Mouse (Mus musculus): ENCODE results near the gene Kcnk5.

Gene Kcnk5

DNA sequence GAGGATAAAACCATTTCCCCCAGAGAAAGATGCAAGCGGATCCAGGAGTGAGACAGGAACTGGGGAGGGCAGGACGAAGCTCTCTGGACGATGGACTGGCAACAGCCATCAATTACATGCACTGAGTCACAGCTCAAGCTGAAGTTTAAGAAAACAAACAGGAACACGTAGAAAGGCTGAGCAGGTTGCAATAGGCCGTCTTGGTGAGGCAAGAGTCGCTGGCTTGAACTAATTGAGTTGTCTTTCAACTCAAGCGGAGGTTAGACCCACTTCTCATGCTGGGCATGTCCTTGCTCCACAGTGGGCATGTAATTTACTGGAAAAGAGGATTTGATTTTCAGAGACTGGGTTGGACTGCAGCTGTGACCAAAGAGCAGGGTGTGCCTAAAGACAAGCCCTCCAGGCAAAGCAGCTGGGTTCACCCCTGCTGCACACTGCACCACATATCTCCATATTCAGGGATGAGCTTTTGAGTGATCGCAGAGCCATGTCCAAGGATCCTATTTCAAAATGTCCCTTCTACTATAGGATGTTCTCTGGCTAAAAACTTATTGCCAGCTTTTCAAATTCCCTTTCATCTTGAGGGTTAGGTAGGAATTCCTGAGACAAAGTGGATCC is 19.6 kb upstream of the Kcnk5 start:
- DNase-seq (ENCODE audit: low read depth, low spot score): no peak

DNA sequence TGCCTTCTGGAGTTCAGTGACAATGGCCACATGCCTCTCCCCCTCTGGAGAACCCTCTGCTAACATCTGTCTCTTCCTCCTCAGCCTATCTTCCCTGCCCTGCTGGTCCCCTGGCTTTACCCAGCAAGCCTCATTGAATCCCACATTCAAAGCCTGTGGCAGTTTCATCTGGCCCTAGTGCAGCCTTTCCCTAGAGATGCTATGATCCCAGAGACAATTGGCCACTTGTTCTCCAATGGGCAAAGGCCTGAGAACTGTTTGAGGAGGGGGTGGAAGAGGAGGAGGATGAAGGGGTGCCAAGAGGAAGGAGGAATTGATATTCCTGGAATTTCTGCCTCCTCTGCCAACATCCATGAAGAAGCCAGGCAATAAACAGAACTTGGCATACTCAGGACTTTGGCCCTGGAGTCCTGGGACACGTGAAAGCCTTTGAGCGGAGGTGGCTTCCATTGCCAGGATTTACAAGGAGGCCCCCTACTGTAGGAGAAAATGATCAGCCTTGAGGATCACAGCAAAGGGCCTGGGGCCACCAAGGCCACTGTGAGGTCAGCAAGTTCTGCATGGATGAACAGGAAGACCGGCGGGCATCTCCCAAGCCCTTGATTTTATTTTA is 11.6 kb upstream of the Kcnk5 start:
- DNase-seq (ENCODE audit: low read depth, low spot score): no peak

DNA sequence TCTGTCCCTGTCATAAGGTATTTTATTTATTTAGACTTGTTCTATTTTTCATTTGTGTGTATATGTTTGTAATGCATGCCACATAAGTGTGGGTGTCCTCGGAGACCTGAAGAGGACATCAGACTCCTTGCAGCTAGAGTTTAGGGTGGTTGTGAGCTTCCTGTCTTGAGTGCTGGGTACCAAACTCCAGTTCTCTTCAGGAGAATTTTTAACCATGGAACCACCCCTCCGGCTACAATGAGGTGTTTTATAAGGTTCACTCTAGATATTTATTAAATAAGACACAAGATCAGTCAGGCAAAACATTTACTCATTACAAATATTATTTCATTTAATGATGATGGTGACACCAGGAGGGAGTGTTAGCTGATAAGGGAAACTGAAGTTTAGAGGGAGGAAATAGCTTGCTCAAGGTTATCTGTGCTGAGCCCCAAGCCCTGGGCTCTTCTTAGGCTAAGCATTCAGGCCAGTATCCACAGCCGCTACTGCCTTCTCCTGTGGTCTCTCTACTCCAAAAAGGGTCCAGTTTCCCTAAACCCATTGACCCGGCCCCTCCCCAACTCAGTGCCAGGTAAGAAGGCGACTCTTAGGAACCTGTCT is 9.6 kb upstream of the Kcnk5 start:
- no peak for DNase-seq (ENCODE audit: low read depth, low spot score)

DNA sequence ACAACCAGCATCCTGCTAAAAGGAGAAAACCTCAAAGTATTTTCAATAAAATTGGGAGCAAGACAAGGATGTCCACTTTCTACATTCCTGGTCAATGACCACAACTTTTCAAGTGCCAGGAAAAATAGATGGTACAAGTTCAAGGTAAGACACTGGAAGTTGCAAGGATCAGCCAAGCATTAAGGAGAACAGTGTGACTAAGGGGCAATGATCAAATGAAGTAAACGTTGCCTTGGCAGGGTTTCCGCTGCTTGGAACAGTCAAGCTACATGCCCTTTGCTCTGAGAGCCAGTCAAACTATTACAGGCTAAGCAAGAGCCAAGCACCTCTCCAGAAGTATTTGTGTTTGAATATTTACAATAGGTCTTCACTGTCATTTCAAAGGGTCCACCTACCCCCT is 8.1 kb upstream of the Kcnk5 start:
- no peak for DNase-seq (ENCODE audit: low read depth, low spot score)

DNA sequence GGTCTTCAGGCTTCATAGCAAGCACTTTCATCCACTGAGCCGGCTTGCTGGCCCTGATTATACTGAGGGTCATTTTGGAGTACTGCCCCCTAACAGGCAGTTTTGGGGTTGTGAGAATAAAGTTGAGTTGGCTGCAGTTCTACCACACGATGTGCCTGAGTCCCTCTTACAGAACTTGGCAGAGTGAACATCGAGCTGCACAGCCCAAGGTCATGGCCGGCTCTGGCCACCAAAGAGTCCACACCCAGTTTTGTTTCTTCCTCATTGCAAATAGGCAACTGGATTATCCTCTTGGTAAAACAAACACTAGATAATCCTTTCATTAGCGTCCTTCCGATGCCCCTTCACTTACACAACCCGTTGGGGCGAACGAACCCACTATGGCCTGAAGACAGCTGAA is 3.8 kb upstream of the Kcnk5 start:
- DNase-seq (ENCODE audit: low read depth, low spot score): no peak

DNA sequence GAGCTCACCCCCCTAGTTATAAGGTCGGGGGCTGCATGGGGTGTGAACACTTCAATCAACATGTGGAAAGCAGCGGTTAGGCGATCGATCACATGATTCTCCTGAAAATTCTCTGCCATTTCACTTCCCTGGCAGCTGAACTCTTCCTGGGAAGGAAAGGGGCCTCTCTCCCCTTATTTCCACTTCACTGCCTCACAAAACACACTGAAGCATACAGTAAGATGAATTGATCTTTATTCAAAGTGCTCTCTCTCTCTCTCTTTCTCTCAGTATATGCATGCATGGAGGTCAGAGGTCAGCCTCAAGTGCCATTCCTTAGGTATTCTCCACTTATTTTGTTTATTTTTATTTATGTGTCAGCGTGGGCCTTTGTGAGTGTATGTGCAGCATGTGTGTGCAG is 2.1 kb upstream of the Kcnk5 start:
- no peak for DNase-seq (ENCODE audit: low read depth, low spot score)

DNA sequence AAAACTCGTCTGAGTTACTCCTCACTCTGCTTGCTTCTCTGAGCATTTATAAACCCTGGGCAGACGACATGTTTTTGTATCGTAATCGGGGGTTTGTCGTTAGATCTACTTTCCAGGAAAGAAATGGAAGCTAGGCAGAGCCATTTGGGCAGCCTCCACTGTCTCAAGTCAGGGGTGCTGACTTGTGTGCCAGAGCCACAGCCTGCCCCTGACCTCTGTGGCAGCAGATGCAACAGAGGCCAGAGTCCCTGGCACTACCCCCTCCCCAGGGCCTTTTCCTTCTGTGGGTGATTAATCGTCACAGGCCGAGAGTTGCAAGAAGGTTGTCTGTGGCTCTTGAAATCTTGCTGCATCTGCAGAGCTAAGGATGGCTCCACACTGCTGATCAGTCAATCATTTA is 987 bp upstream of the Kcnk5 start:
- no peak for DNase-seq (ENCODE audit: low read depth, low spot score)

DNA sequence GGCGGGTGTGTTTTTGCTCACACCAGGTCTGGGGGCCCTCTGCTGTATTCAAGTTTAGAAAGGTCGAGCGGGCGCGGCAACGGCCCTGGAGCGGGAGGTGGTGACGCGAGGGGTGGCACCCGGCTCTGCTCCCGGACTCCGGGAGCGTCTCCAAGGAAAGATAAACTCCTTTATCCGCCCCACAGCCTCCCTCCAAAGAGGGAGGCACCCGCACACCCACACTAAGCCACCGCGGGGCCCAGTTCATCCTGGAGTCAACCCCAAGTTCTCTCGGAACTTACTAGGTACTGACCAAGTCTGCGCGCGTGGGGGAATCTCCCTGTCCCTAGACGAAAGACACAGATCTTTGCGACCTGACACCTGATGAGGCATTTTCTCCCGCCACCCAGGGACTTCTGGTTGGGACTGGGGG is 852 bp downstream of the Kcnk5 start:
- peak; percentile 40 for DNase-seq (ENCODE audit: low read depth, low spot score)

DNA sequence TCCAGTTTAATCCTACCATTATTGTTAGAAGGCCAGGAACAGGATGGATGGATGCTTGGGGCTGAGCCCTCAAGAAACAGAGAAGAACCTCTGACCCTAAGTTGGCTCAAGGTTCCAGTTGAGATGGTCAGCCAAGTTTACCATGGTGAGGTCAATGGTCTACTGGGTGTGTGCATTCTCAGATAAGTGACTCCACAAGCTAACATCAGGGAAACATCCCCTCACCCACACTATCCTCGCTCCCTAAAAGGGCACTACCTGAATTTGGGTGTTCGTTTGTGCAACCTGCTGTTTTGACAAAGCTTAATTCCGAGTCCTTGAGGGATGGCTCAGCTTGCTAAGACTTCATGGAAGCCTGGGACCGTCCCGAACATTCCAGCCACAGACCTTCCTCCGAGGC is 1.3 kb downstream of the Kcnk5 start:
- no peak for DNase-seq (ENCODE audit: low read depth, low spot score)

DNA sequence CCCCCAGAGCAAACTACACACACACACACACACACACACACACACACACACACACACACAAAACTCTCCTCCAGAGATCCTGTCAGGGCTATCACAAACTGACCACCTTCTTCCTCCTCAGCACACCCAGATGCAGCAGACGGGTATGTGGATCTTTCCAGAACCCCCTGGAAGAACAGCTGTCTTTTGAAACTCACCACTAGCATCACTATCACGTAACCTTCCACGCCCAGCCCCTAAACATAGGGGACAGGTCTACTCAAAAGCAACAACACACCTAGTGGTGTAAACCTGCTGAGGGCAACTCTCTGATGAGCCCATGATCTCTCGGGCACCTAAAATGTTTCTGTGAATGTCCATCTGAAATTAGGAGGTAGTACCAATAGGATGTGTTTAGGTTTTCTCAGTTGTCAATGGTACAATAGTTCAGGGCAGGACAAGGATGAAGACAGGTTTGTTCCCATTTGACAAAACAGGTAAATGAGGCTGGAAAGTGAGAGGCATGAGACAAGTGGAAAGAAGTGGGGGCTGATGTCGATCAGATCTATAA is 1.8 kb downstream of the Kcnk5 start:
- DNase-seq (ENCODE audit: low read depth, low spot score): no peak

DNA sequence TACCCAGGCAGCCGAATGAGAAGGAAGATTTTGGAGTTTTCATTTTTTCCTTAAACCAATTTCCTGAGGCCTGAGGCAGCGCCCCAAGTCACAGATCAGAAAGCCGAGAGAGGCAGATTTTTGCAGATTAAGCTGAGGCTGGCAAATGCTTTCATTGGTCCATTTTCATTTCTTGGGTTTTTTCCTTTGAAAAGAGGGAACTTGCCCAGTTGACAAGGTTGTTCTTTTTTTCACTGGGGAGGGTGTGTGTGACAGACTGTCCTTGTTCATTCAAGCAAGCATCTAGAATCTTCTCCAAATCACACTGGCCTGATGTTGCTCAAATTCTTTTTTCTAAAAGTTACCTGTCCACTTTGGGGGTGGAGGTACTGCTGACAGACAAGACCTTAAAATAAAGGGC is 2.5 kb downstream of the Kcnk5 start:
- DNase-seq (ENCODE audit: low read depth, low spot score): no peak

DNA sequence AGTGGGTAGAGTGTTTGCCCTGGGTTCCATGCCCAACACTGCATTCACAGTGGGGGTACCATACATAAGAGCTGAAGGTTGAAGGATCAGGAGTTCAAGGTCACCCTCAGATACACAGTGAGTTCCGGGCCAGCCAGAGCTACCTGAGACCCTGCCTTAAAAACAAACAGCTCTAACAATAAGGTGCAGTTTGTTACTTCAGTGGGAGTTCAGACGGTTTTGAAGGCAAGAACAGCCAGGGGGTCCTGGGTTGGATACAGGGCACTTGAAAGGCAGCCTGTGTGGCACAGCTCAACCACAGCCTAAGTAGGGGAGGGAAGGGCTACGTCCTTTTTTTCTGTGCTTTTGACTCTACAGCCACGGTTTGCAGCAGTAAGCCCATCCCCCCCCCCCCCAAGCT is 3.0 kb downstream of the Kcnk5 start:
- DNase-seq (ENCODE audit: low read depth, low spot score): peak; percentile 49

DNA sequence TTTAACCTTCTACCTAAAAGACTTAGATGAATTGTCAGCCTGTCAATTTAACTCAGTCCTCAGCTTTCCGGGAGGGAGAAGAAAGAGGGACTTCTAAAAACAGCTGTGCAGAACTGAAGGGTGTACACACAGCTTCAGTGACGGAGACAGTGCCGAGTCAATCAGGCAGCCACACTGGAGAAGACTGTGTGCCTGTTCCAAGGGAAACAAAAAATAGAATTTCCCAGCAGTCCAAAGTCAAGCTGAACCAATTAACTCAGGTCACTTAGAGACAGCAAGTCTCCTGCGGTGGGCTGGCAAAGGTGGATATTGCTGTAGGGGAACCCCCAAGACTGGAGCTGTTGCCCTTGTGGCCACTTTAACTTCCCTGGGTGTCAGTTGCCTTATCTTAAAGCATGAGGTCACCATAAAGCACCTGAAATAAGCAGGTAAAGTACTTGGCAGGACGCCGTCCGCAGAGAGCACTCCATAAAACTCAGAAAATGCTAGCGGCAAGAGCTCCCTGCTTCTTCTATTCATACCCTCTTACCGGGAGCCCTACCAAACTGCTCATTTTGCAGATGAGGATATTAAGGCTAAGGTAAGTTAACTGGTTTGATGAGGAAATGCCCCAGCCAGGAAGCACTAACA is 4.0 kb downstream of the Kcnk5 start:
- DNase-seq (ENCODE audit: low read depth, low spot score): no peak

DNA sequence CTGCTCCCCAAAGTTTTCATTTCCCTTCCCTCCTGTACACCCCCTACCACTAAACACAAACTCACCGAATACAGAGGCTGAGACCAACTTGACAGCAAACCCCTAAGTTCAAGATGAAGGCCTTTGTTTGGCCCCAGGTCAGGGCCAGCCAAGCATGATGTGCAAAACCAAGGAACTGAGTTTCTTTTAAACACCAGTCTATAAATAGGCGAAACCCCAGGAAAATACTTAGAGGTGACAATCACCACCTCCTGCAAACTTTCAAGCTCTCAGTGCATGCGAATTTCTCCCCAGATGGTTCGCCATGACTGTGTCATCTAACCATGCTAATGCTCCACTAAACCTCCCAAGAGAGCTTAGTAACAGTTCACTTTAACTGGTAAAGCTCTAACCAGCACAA is 5.9 kb downstream of the Kcnk5 start:
- DNase-seq (ENCODE audit: low read depth, low spot score): no peak

DNA sequence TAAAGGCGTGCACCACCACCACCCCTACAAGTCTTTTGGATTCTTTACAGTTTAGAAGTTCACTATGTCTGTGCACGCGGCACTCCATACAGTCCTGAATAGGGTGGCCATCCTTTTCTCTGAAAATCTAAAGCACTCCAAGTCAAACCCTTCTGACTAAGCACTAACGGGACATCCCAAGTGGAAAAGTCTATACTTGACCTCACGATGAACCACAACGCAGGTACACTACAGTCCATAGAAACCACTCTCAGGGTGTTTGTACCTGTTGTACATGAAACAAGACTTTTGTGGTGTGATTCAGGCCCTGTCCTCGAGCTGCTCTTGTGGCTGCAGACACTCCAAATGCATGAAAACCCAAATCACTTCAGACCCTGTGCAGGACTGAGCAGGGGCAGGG is 6.5 kb downstream of the Kcnk5 start:
- no peak for DNase-seq (ENCODE audit: low read depth, low spot score)

DNA sequence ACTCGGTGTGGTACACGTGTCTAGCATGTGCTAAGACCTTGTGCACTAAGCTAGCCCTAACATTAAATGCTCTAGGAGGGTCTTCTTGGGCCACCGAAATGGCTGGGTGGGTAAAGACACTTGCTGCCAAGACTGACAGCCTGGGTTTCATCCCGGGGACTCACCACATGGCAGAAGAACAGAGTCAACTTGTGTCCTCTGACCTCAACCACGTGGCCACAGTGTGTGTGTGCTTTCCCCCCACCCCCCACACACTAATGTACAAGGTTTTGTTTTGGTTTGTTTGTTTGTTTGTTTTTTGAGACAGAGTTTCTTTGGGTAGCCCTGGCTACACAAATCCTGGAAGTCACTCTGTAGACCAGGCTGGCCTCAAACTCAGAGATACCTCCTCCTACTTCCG is 6.9 kb downstream of the Kcnk5 start:
- no peak for DNase-seq (ENCODE audit: low read depth, low spot score)

DNA sequence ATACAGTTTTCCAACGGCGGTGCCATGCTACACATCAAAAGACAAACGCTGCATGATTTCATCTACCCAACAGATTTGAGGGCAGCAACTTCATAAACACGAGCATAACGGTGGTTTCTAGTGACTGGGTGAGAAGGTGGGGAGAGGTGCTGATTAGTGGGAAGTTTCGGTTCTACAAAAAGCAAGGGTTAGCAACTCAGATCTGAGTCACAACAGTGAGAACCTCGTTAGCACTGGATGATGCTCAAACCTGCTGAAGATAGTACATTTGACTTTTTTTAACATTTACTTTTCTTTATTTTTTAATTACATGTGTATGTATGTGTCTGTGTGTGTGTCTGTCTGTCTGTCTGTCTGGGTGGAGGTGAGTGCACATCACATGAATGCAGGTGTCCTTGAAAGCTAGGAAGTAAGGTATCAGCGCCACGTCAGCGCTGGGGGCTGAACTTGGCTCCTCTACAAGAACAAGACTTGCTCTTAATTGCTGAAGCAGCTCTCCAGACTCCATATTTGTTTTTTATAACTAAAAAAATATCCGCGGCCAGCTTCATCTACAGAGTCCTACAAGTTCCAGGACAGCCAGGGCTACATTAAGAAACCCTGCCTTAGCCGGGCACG is 7.6 kb downstream of the Kcnk5 start:
- DNase-seq (ENCODE audit: low read depth, low spot score): no peak

DNA sequence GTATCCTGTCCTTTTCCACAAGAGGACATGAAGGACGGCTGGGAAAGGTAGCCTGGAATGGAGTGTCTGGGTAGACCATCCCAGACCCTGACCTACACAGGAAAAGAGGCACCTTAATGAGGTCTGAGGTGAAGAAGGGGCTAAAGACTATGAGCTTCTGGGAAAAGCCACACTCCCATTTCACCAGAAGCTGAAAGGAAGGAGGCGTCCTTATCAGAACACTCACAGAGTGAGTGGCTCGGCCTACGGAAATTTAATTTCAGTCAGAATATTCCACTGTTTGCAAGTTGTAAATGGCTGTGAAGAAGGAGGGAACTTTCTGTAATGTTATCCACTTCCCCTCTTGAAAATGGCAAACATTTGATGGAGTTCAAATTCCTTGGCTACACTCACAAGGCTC is 8.7 kb downstream of the Kcnk5 start:
- no peak for DNase-seq (ENCODE audit: low read depth, low spot score)

DNA sequence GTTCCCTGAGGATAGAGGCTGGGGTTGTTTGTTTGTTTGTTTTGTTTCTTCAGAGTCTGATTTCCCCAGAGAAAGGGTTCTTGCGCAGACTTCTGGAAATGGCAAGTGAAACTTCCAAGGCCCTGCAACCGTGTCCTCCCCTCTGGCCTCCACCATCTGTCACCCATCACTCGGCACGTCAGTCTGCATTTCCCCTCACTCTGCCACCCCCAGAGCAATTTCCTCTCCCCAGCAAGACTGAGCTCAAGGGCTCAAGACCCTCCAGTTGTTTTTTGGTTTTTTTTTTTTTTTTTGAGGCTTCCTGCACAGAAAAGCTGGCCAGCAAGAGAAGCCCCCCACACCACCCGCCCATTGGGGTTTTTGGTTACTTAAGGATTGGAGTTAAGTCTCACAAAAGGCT is 9.1 kb downstream of the Kcnk5 start:
- DNase-seq (ENCODE audit: low read depth, low spot score): no peak

DNA sequence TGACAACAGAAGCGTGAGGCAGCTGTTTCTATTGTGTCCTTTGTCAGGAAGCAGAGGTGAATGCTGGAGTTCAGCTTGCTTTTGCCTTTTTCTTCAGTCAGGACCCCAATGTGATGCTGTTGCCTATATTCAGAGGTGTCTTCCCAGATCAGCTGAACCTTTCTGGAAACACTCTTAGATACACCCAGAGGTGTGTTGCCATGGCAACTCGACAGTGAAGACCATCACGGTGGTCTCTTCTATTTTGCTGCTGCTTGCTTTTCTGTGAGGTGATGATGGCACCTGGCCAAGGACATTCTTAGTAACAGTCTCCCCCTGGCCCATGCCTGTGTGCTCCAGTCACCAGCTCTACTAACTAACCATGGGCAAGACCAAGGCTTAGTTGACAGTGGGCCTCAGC is 9.8 kb downstream of the Kcnk5 start:
- DNase-seq (ENCODE audit: low read depth, low spot score): no peak

DNA sequence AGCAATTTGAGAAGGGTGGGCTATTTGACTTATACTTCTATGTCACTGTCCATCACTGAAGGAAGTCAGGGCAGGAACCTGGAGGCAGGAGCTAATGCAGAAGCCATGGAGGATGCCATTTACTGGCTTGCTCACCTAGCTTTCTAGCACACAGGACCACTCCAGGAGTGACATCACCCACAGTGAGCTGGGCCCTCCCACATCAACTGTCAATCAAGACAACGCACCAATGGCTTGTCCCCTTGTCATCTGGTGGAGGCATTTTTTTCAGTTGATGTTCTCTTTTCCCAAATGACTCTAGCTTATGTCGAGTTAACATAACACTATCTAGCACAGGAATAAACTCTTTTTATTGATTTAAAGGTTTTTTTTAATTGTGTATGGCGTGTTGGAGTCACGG is 12.4 kb downstream of the Kcnk5 start:
- DNase-seq (ENCODE audit: low read depth, low spot score): peak; percentile 33

DNA sequence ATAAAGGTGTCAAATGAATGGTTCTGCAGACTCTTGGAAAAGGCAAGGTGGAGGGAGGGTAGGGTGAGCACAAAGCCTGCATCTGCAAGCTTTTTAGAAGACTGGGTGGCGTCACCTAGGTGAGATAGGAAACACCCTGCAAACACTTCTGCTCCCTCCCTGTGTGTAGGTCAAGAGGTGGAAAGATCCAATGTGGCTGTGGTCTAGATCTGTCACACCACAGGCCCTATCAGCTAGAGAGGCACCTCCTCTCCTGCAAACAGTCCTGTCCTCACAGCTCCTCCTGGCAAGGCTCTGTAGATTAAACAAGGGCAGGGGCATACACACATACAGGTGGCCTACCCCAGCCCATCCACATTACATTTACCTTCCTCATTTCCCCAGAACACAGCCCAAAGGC is 13.1 kb downstream of the Kcnk5 start:
- DNase-seq (ENCODE audit: low read depth, low spot score): no peak

Data from ZHBTc4 (cell line).